Comparison of ENCODE assay signal across 22 mouse cellular contexts in genomic region chr5:17648865-17649542, GRCm38 (mm10).
A peak's percentile ranks its signal among the peaks of the same experiment; 100 is the strongest.
DNase-seq lines count a peak whose midpoint lies in the region; ATAC-seq lines count a peak whose summit lies in the region.
"Had no signal": no experiment of that assay in that cellular context is flagged by ENCODE, and none has a peak within 500 bp of the region (broad histone marks: within the 10 kb centered on the region; RNA-seq: fewer than 3 reads in every experiment).

No protein-coding gene starts in this region.

- no peak for DNase-seq in limb, embryonic 10.5 days (ENCODE audit: low spot score)
- no peak for DNase-seq in adrenal gland, adult 8-10 months
- DNase-seq: adrenal gland, adult 2 months; cerebellum, adult 8-10 months; cerebellum, postnatal 36 days; heart, postnatal 36 days; kidney, adult 11 months; layer of hippocampus, adult 9-11 months; liver, postnatal 0 days; right cerebral cortex, postnatal 14 days; thymus, postnatal 36 days had no signal

- H3K27ac ChIP-seq in limb, embryonic 12.5 days = peak overlapping the region; percentile 82
- H3K27ac ChIP-seq in limb, embryonic 10.5 days = no peak overlapping the region
- no peak overlapping the region for H3K27ac ChIP-seq in hindbrain, embryonic 15.5 days (replicated peaks)
- no peak overlapping the region for H3K27ac ChIP-seq in hindbrain, embryonic 16.5 days (ENCODE audit: low read depth, low read length)
- H3K27ac ChIP-seq in neural tube, embryonic 13.5 days (replicated peaks) = 0 out of 2 replicates have a peak overlapping the region, but pooled peaks have one; percentile 18
- H3K27ac ChIP-seq in forebrain, embryonic 12.5 days = no peak overlapping the region
- H3K27ac ChIP-seq: embryonic facial prominence, embryonic 15.5 days; forebrain, embryonic 15.5 days; heart, embryonic 15.5 days; macrophage had no signal

- H3K9me3 ChIP-seq in limb, embryonic 12.5 days = no peaks in the 10 kb centered on the region
- H3K9me3 ChIP-seq in limb, embryonic 10.5 days (replicated peaks) = no peaks in the 10 kb centered on the region
- no peaks in the 10 kb centered on the region for H3K9me3 ChIP-seq in hindbrain, embryonic 15.5 days
- H3K9me3 ChIP-seq in hindbrain, embryonic 16.5 days (ENCODE audit: control insufficient read depth, low read length) = no peaks in the 10 kb centered on the region
- H3K9me3 ChIP-seq in neural tube, embryonic 13.5 days = no peaks in the 10 kb centered on the region
- no peaks in the 10 kb centered on the region for H3K9me3 ChIP-seq in forebrain, embryonic 12.5 days
- H3K9me3 ChIP-seq: embryonic facial prominence, embryonic 15.5 days; forebrain, embryonic 15.5 days; heart, embryonic 15.5 days had no signal

- no peak overlapping the region for H3K4me3 ChIP-seq in limb, embryonic 12.5 days (replicated peaks)
- no peak overlapping the region for H3K4me3 ChIP-seq in limb, embryonic 10.5 days
- no peak overlapping the region for H3K4me3 ChIP-seq in hindbrain, embryonic 15.5 days
- H3K4me3 ChIP-seq in hindbrain, embryonic 16.5 days (ENCODE audit: low read length) = no peak overlapping the region
- no peak overlapping the region for H3K4me3 ChIP-seq in neural tube, embryonic 13.5 days
- H3K4me3 ChIP-seq in forebrain, embryonic 12.5 days (replicated peaks) = no peak overlapping the region
- H3K4me3 ChIP-seq: embryonic facial prominence, embryonic 15.5 days; forebrain, embryonic 15.5 days; heart, embryonic 15.5 days; myocyte had no signal

- ATAC-seq in limb, embryonic 12.5 days (ENCODE audit: insufficient number of reproducible peaks, insufficient read depth, low FRiP score, low TSS enrichment, low read depth) = no peak
- peak; percentile 68; the same call in 1 of the 2 replicates for ATAC-seq in hindbrain, embryonic 15.5 days (ENCODE audit: low FRiP score, low read depth)
- ATAC-seq in hindbrain, embryonic 16.5 days = peak; percentile 74
- ATAC-seq in neural tube, embryonic 13.5 days (ENCODE audit: low read depth) = peak; percentile 89
- ATAC-seq in forebrain, embryonic 12.5 days (ENCODE audit: low FRiP score) = no peak
- ATAC-seq: forebrain, embryonic 15.5 days; liver, postnatal 0 days; lung, postnatal 0 days had no signal

- H3K36me3 ChIP-seq in limb, embryonic 12.5 days = no peaks in the 10 kb centered on the region
- no peaks in the 10 kb centered on the region for H3K36me3 ChIP-seq in limb, embryonic 10.5 days
- H3K36me3 ChIP-seq in hindbrain, embryonic 15.5 days = no peaks in the 10 kb centered on the region
- no peaks in the 10 kb centered on the region for H3K36me3 ChIP-seq in hindbrain, embryonic 16.5 days (ENCODE audit: control insufficient read depth, insufficient read depth, low read length)
- H3K36me3 ChIP-seq in neural tube, embryonic 13.5 days = no peaks in the 10 kb centered on the region
- no peaks in the 10 kb centered on the region for H3K36me3 ChIP-seq in forebrain, embryonic 12.5 days (replicated peaks)
- H3K36me3 ChIP-seq: embryonic facial prominence, embryonic 15.5 days; forebrain, embryonic 15.5 days; heart, embryonic 15.5 days had no signal

- no peaks in the 10 kb centered on the region for H3K27me3 ChIP-seq in limb, embryonic 12.5 days
- H3K27me3 ChIP-seq in limb, embryonic 10.5 days (ENCODE audit: low read depth, poor library complexity, severe bottlenecking) = no peaks in the 10 kb centered on the region
- H3K27me3 ChIP-seq in hindbrain, embryonic 15.5 days = no peaks in the 10 kb centered on the region
- H3K27me3 ChIP-seq in hindbrain, embryonic 16.5 days (replicated peaks; ENCODE audit: control insufficient read depth, insufficient read depth, low read length) = no peaks in the 10 kb centered on the region
- no peaks in the 10 kb centered on the region for H3K27me3 ChIP-seq in neural tube, embryonic 13.5 days
- H3K27me3 ChIP-seq in forebrain, embryonic 12.5 days = no peaks in the 10 kb centered on the region
- H3K27me3 ChIP-seq: embryonic facial prominence, embryonic 15.5 days; forebrain, embryonic 15.5 days; heart, embryonic 15.5 days had no signal

- H3K4me1 ChIP-seq in limb, embryonic 12.5 days (replicated peaks) = peaks cover 20% of the 10 kb centered on the region
- H3K4me1 ChIP-seq in limb, embryonic 10.5 days = peaks cover 15% of the 10 kb centered on the region
- peaks cover 8% of the 10 kb centered on the region; the same call in 1 of the 2 replicates for H3K4me1 ChIP-seq in hindbrain, embryonic 15.5 days (replicated peaks)
- no peaks in the 10 kb centered on the region for H3K4me1 ChIP-seq in hindbrain, embryonic 16.5 days (ENCODE audit: control insufficient read depth, insufficient read depth, low read depth, low read length)
- peaks cover 24% of the 10 kb centered on the region for H3K4me1 ChIP-seq in neural tube, embryonic 13.5 days (replicated peaks)
- H3K4me1 ChIP-seq in forebrain, embryonic 12.5 days = no peaks in the 10 kb centered on the region
- H3K4me1 ChIP-seq: forebrain, embryonic 15.5 days; heart, embryonic 15.5 days had no signal

- H3K9ac ChIP-seq in limb, embryonic 12.5 days (replicated peaks) = no peak overlapping the region
- no peak overlapping the region for H3K9ac ChIP-seq in hindbrain, embryonic 15.5 days
- H3K9ac ChIP-seq in hindbrain, embryonic 16.5 days (ENCODE audit: low read depth, low read length) = no peak overlapping the region
- H3K9ac ChIP-seq in neural tube, embryonic 13.5 days = no peak overlapping the region
- no peak overlapping the region for H3K9ac ChIP-seq in forebrain, embryonic 12.5 days
- H3K9ac ChIP-seq: embryonic facial prominence, embryonic 15.5 days; forebrain, embryonic 15.5 days; heart, embryonic 15.5 days; liver, postnatal 0 days had no signal

- H3K4me2 ChIP-seq in limb, embryonic 12.5 days = no peak overlapping the region
- H3K4me2 ChIP-seq in hindbrain, embryonic 15.5 days = no peak overlapping the region
- no peak overlapping the region for H3K4me2 ChIP-seq in hindbrain, embryonic 16.5 days (ENCODE audit: low read length)
- no peak overlapping the region for H3K4me2 ChIP-seq in neural tube, embryonic 13.5 days
- H3K4me2 ChIP-seq in forebrain, embryonic 12.5 days = no peak overlapping the region
- H3K4me2 ChIP-seq: embryonic facial prominence, embryonic 15.5 days; forebrain, embryonic 15.5 days; heart, embryonic 15.5 days had no signal

- WGBS in limb, embryonic 12.5 days = 0% methylated on average over 1 of the region's 1 CpGs
- WGBS in limb, embryonic 10.5 days = 5% methylated on average over 1 of the region's 1 CpGs
- WGBS in hindbrain, embryonic 15.5 days = 40% methylated on average over 1 of the region's 1 CpGs
- WGBS in hindbrain, embryonic 16.5 days = 48% methylated on average over 1 of the region's 1 CpGs
- 9% methylated on average over 1 of the region's 1 CpGs for whole genome bisulfite sequencing in neural tube, embryonic 13.5 days
- 46% methylated on average over 1 of the region's 1 CpGs for WGBS in forebrain, embryonic 12.5 days

Comparison
In these comparisons a context has a peak if more than half of its experiments do, and no peak if none do; other contexts are left out.
1. H3K27ac ChIP-seq: peak in limb, embryonic 12.5 days (single experiment) and neural tube, embryonic 13.5 days (single experiment); none in limb, embryonic 10.5 days (single experiment), hindbrain, embryonic 15.5 days (single experiment), hindbrain, embryonic 16.5 days (single experiment) and forebrain, embryonic 12.5 days (single experiment).
2. ATAC-seq: peak in hindbrain, embryonic 15.5 days (single experiment), hindbrain, embryonic 16.5 days (single experiment) and neural tube, embryonic 13.5 days (single experiment); none in limb, embryonic 12.5 days (single experiment) and forebrain, embryonic 12.5 days (single experiment).